Mouse (Mus musculus) thymus, adult 2 months (tissue): Measurements from ENCODE around the gene Igfbp7. TPM values are rescaled to one million over a fixed set of nuclear protein-coding genes. Genes with fewer than 3 reads are reported as not detected.
"Not testable (repeated sequence)": the region's sequence is repeated elsewhere in the genome, so short reads cannot be mapped to it uniquely, and the experiment has no call there.

Source experiments
- DNase-seq: peaks from one replicate; pipeline ENCODE4 v3.0.0; 2021
- H3K27ac ChIP-seq: fragments of 200-500 bp; 2 replicates; pipeline ENCODE4 v1.5.1; 2012; ENCODE audit warnings: low read length, control low read depth; ENCODE audit not compliant: control insufficient read depth, insufficient read depth
- H3K27me3 ChIP-seq: fragments of 200-500 bp; 2 replicates; pipeline ENCODE4 v1.6.1; 2012; ENCODE audit warnings: mild to moderate bottlenecking, low read length, moderate library complexity, mixed read lengths; ENCODE audit not compliant: control insufficient read depth, insufficient read depth
- H3K36me3 ChIP-seq: fragments of 200-500 bp; 2 replicates; pipeline ENCODE4 v1.6.1; 2012; ENCODE audit warnings: mild to moderate bottlenecking, low read length, moderate library complexity; ENCODE audit not compliant: control insufficient read depth, insufficient read depth
- H3K4me1 ChIP-seq: fragments of 200-500 bp; replicated peaks from 2 replicates; pipeline ENCODE4 v1.6.1; 2012; ENCODE audit warnings: low read length; ENCODE audit not compliant: control insufficient read depth, insufficient read depth
- H3K4me3 ChIP-seq: fragments of 200-500 bp; 2 replicates; pipeline ENCODE4 v1.5.1; 2012; ENCODE audit warnings: mild to moderate bottlenecking, low read length, control low read depth, moderate library complexity; ENCODE audit not compliant: control insufficient read depth, insufficient read depth
- CTCF ChIP-seq: fragments of 200-500 bp; IDR thresholded peaks from 2 replicates; pipeline ENCODE4 v1.5.1; 2012; ENCODE audit warnings: mild to moderate bottlenecking, control low read depth, low read length, moderate library complexity, borderline replicate concordance; ENCODE audit not compliant: control insufficient read depth, poor library complexity, insufficient read depth; ENCODE audit errors: extremely low read depth
- POLR2A ChIP-seq: fragments of 200-500 bp; IDR thresholded peaks from 2 replicates; pipeline ENCODE4 v1.6.1; 2012; ENCODE audit warnings: mild to moderate bottlenecking, low read length, control low read depth, moderate library complexity; ENCODE audit not compliant: control insufficient read depth, poor library complexity, insufficient read depth; ENCODE audit errors: extremely low read depth
- WGBS: fragments of 180-500 bp; shearing (Covaris S2); methylation state at CpG from one replicate; pipeline ENCODE4 v1.1.7; 2018; 5-methylcytosine and 5-hydroxymethylcytosine counted together
- polyA plus RNA-seq: library from polyadenylated mRNA; depleted of rRNA; stranded (reverse); fragments of >200 nt; gene quantifications from 2 replicates; pipeline ENCODE4 v1.2.3, GENCODE M21; 2012

Gene Igfbp7
- polyA plus RNA-seq, 1 experiment, result 370 TPM

DNA sequence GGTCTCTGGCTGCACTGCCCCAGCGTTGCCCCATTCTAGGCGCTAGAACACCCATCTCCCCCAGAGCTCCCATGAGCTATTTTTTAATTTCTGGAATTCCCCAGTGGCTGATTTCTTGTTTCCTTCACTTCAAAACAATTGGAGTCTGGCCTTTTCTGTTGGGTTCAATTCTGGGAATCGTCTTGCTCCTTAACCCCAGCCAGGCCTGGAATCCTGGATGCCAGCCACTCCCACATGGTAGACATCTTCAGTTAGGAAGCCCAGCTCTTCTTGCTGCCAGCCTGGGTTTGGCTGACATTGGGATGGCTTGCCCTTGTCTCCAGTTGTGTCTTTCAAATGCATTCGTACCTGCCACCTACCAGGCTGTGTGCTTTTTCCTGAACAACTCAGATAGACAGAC, 20.7 kb upstream of the Igfbp7 start:
- H3K36me3 ChIP-seq, result no peaks in the 10 kb centered on the region
- H3K4me1 ChIP-seq, result no peaks in the 10 kb centered on the region
- WGBS, result 90% methylated on average over 4 of the region's 4 CpGs
- no peak for DNase-seq
- H3K4me3 ChIP-seq, result no peak overlapping the region
- H3K27me3 ChIP-seq, result no peaks in the 10 kb centered on the region
- TF ChIP-seq CTCF, result no peak
- no peak overlapping the region for H3K27ac ChIP-seq

DNA sequence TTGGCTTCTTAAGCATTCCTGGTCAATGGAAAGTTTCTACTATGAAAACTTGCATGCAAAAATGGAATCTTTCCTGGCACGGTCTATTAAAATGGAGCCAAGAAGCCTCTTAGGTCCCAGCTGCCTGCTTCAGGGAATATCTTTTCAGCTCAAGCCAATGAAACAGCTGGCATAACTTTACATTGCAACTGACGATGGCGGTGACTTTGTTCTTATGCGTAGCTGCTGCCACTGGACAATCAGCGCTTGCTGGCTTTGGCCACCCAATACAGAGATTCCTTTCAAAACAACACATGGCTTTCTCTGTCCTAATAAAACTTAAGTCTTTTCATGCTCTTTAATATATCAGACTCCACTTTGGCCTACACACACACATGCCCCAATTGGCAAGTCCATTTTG, 20.1 kb upstream of the Igfbp7 start:
- Histone ChIP-seq H3K4me1 (no peaks in the 10 kb centered on the region), H3K36me3 (no peaks in the 10 kb centered on the region), H3K27me3 (no peaks in the 10 kb centered on the region), H3K27ac (no peak overlapping the region), H3K4me3 (no peak overlapping the region)
- 96% methylated on average over 5 of the region's 5 CpGs for WGBS
- DNase-seq, result no peak
- TF ChIP-seq CTCF (no peak), POLR2A (no peak)

DNA sequence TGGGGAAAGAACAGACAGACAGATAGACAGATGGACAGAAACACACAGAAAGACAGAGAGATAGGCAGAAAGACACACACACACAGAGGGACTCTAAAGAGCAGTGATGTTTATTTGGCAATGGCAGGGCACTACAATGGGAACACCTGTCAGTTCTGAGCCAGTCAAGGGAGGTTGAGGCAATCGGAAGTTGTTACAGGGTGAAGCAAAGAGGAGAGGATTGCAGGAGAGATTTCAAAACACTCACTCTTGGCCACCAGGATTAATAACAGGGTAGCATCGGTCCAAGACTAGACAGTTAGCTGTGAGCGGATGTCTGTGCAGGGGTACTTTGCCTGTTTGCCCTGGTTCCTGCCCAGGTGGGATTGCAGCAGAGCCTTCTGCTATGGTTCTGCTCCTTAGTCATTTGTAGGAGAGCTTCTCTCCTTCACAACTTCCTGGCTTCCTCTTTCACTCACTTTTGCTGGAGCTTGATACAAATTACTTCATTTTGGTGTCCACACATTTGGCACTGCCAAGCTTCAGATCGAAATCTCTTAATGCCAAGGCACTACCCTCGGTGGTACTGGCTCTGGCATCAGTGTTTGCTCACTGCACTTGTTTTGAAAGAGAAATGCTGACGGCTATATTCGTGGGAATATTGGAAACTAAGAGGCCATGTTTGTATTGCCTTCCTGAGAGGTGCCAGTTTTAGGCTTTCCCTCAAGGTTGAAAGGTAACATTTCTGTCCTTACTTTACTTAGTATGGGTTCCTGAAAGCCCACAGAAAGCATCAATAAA, 18.1 kb upstream of the Igfbp7 start:
- no peak for DNase-seq
- WGBS, result 81% methylated on average over 7 of the region's 7 CpGs
- no peak overlapping the region for H3K27ac ChIP-seq

DNA sequence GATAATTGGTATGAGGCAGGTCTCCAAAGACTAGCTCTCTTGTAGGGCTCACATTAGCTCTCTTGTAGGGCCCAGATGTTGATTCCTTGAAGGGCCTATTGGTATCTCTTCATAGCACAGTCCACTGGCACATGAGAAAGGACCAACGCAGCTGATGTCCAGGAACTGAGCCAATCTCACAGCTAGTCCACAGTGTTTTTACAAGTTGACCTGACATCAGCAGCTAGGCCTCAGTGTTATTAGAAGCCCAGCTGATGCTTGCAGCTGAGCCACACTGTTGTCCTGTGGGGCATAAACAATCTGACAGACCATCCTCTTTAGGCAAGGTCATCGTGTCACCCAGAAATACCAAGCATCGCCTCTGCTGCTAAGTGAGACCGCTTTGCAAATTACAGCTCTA, 11.7 kb upstream of the Igfbp7 start:
- H3K4me3 ChIP-seq, DNase-seq, H3K36me3 ChIP-seq, H3K27me3 ChIP-seq, H3K4me1 ChIP-seq, H3K27ac ChIP-seq: not testable (repeated sequence)
- 86% methylated on average over 4 of the region's 4 CpGs for WGBS

More for the DNA sequence above, 18.1 kb upstream of the Igfbp7 start:
- no peaks in the 10 kb centered on the region for H3K36me3 ChIP-seq
- H3K4me1 ChIP-seq, result no peaks in the 10 kb centered on the region
- TF ChIP-seq POLR2A, result no peak
- TF ChIP-seq CTCF, result no peak
- no peaks in the 10 kb centered on the region for H3K27me3 ChIP-seq
- no peak overlapping the region for H3K4me3 ChIP-seq

DNA sequence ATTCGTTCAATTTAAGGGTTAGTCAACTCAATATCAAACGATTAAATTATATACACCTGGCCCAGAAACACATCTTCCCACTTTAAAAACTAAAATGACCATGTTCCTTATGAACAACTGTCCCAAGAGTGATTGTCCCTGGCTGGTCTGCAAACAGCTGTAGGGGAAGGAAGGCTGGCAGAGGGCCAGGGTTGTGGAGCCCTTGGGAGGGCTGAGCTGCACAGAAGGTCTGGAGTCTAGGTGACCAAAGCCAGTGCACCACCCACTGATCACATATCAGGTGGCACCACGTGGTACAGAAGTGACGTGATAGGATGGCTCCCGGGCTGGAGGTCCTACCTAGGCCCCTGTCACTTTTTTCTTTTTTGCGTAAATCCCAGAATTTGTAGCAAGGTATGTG, 8.2 kb upstream of the Igfbp7 start:
- no peak for DNase-seq
- Histone ChIP-seq H3K27me3 (no peaks in the 10 kb centered on the region), H3K4me3 (no peak overlapping the region), H3K36me3 (no peaks in the 10 kb centered on the region), H3K4me1 (no peaks in the 10 kb centered on the region), H3K27ac (no peak overlapping the region)
- WGBS, result 91% methylated on average over 6 of the region's 6 CpGs
- TF ChIP-seq CTCF (no peak), POLR2A (no peak)

DNA sequence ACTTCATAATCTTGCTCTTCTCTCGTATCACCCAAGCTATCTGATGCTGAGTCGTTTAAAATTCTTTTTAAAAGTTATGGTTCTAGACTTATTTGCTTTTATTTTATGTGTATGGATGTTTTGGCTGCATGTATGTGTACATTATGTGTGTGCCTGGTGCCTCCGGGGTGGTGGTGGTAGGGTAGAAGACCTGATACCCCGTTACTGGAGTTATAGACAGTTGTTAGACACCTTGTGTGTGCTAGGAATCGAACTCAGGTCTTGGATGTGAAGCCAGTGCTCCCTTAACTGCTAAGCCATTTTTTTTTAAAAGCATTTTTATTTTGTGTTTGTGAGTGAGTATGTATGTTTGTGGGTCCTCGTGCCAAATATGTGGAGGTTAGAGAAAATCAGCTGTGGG, 689 bp upstream of the Igfbp7 start:
- Histone ChIP-seq H3K36me3 (no peaks in the 10 kb centered on the region), H3K27me3 (peaks cover 5% of the 10 kb centered on the region), H3K4me3 (no peak overlapping the region), H3K4me1 (no peaks in the 10 kb centered on the region), H3K27ac (no peak overlapping the region)
- no peak for TF ChIP-seq POLR2A
- TF ChIP-seq CTCF, result no peak
- DNase-seq, result no peak
- 91% methylated on average over 6 of the region's 6 CpGs for WGBS

DNA sequence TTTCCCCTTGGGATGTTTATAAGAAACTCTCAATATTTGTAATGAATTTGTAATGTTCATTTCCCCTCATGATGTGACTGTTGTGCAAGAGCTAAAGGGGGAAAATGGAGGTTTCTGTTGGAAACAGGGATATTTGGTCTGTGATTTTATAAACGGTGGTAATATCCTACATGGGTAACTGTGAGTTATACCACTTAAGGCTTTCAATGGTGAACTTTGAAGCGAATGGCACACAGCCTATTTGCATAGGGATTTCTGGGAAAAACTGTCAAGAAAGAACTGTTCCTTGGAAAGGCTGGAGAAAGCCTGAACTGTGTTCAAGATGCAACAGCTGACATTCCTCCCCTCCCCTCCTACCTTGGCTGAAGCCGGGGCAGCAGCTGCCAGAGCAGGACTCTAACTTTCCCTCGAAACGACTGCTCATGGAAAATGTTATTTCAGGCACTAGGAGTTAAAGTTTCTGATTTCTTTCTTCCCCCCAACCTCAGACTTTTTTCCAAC, 1.4 kb downstream of the Igfbp7 start:
- no peak for DNase-seq
- WGBS, result 69% methylated on average over 5 of the region's 5 CpGs
- no peaks in the 10 kb centered on the region for H3K4me1 ChIP-seq
- H3K27ac ChIP-seq, result no peak overlapping the region
- no peaks in the 10 kb centered on the region for H3K36me3 ChIP-seq
- no peak overlapping the region for H3K4me3 ChIP-seq
- peaks cover 5% of the 10 kb centered on the region for H3K27me3 ChIP-seq
- TF ChIP-seq POLR2A (no peak), CTCF (no peak)
